Mouse (Mus musculus): ENCODE measurements at regions not wholly inside any gene's neighbourhood (a gene's known extent, or its start where the extent isn't known, plus 50 kb on each side); places are given as distances from the start of the nearest gene placed in this dataset.
A peak's percentile ranks its signal among the peaks of the same experiment; 100 is the strongest.

- DNase-seq, result no peak
Observed at GRCm38 (mm10) chr2:146625166-146625751, 113.1 kb upstream of the Ralgapa2 start.

- no peak for DNase-seq
Observed at GRCm38 (mm10) chr2:146626531-146626930, 114.4 kb upstream of the Ralgapa2 start.

GRCm38 (mm10) chr2:146630179-146630578 lies 118.0 kb upstream of the Ralgapa2 start:
- no peak for DNase-seq

GRCm38 (mm10) chr2:146631098-146631497 lies 119.0 kb upstream of the Ralgapa2 start:
- DNase-seq, result no peak

GRCm38 (mm10) chr2:146633329-146634070 lies 121.4 kb upstream of the Ralgapa2 start:
- DNase-seq, result peak; percentile 32 to 58

- no peak for DNase-seq
Observed at GRCm38 (mm10) chr2:146637573-146637972, 125.4 kb upstream of the Ralgapa2 start.

- DNase-seq, result no peak
Observed at GRCm38 (mm10) chr2:146646237-146646972, 134.3 kb upstream of the Ralgapa2 start.

- DNase-seq, result no peak
Observed at GRCm38 (mm10) chr2:146646973-146647282, 134.8 kb upstream of the Ralgapa2 start.

- DNase-seq, result no peak
Observed at GRCm38 (mm10) chr2:146661346-146661745, 149.2 kb upstream of the Ralgapa2 start.

- no peak for DNase-seq
Observed at GRCm38 (mm10) chr2:146672761-146673160, 160.6 kb upstream of the Ralgapa2 start.

- DNase-seq, result no peak
Observed at GRCm38 (mm10) chr2:146681979-146682378, 169.8 kb upstream of the Ralgapa2 start.

GRCm38 (mm10) chr2:146685854-146686507 lies 169.7 kb upstream of the Kiz start:
- no peak for DNase-seq

- no peak for DNase-seq
Observed at GRCm38 (mm10) chr2:146688544-146688943, 167.1 kb upstream of the Kiz start.

- no peak for DNase-seq
Observed at GRCm38 (mm10) chr2:146693484-146693883, 162.2 kb upstream of the Kiz start.

- DNase-seq, result no peak
Observed at GRCm38 (mm10) chr2:146694041-146694440, 161.6 kb upstream of the Kiz start.

- no peak for DNase-seq
Observed at GRCm38 (mm10) chr2:146696277-146696676, 159.4 kb upstream of the Kiz start.

- DNase-seq, result no peak
Observed at GRCm38 (mm10) chr2:146696727-146697126, 158.9 kb upstream of the Kiz start.

GRCm38 (mm10) chr2:146710676-146711075 lies 145.0 kb upstream of the Kiz start:
- peak; percentile 6 to 27 for DNase-seq

GRCm38 (mm10) chr2:146721184-146721715 lies 134.4 kb upstream of the Kiz start:
- DNase-seq, result no peak

GRCm38 (mm10) chr2:146722351-146723025 lies 133.2 kb upstream of the Kiz start:
- no peak for DNase-seq

GRCm38 (mm10) chr2:146723172-146723571 lies 132.5 kb upstream of the Kiz start:
- DNase-seq, result no peak

- no peak for DNase-seq
Observed at GRCm38 (mm10) chr2:146723671-146724070, 132.0 kb upstream of the Kiz start.

All from layer of hippocampus, postnatal 36 days (tissue).